In genomic region chr11:77763673-77764340, GRCm38 (mm10) we compare ENCODE assay signal across 8 mouse cellular contexts. TPM values are rescaled to one million over a fixed set of nuclear protein-coding genes. Genes with fewer than 3 reads are reported as not detected.
DNase-seq lines count a peak whose midpoint lies in the region; ATAC-seq and TF ChIP-seq lines count a peak whose summit lies in the region.

No protein-coding gene starts in this region.

- DNase-seq in layer of hippocampus, adult 2 months (ENCODE audit: low spot score in 2 of 2) = no peak
- no peak for DNase-seq in layer of hippocampus, adult 9-11 months
- peak; percentile 70 for DNase-seq in hindbrain, postnatal 0 days (ENCODE audit: low spot score)
- DNase-seq in limb, embryonic 14.5 days (ENCODE audit: low spot score) = peak; percentile 42
- peak; percentile 81 for DNase-seq in midbrain, embryonic 14.5 days
- DNase-seq in stomach, postnatal 0 days (ENCODE audit: low spot score) = peak; percentile 90

- H3K4me1 ChIP-seq in brown adipose tissue, adult 24 weeks (ENCODE audit: control insufficient read depth, insufficient read depth, insufficient read length, low read length) = peaks cover 7% of the 10 kb centered on the region
- peaks cover 39% of the 10 kb centered on the region for H3K4me1 ChIP-seq in forebrain, embryonic 13.5 days
- peaks cover 20% of the 10 kb centered on the region for H3K4me1 ChIP-seq in hindbrain, postnatal 0 days (ENCODE audit: insufficient read depth, low read length)
- H3K4me1 ChIP-seq in limb, embryonic 14.5 days (ENCODE audit: control insufficient read depth, insufficient read depth, low read length) = peaks cover 33% of the 10 kb centered on the region
- peaks cover 36% of the 10 kb centered on the region for H3K4me1 ChIP-seq in midbrain, embryonic 14.5 days (ENCODE audit: control insufficient read depth, insufficient read depth, low read length)
- H3K4me1 ChIP-seq in stomach, postnatal 0 days (replicated peaks; ENCODE audit: control insufficient read depth, insufficient read depth) = peaks cover 8% of the 10 kb centered on the region

- H3K9me3 ChIP-seq in forebrain, embryonic 13.5 days (replicated peaks) = no peaks in the 10 kb centered on the region
- no peaks in the 10 kb centered on the region for H3K9me3 ChIP-seq in hindbrain, postnatal 0 days (ENCODE audit: low read length)
- H3K9me3 ChIP-seq in limb, embryonic 14.5 days (ENCODE audit: control insufficient read depth, low read length) = no peaks in the 10 kb centered on the region
- no peaks in the 10 kb centered on the region for H3K9me3 ChIP-seq in midbrain, embryonic 14.5 days (ENCODE audit: control insufficient read depth, low read length)
- no peaks in the 10 kb centered on the region for H3K9me3 ChIP-seq in stomach, postnatal 0 days (ENCODE audit: control insufficient read depth, low read length)

- ATAC-seq in forebrain, embryonic 13.5 days = peak; percentile 75
- ATAC-seq in hindbrain, postnatal 0 days = peak; percentile 56
- peak; percentile 62 for ATAC-seq in limb, embryonic 14.5 days (ENCODE audit: low FRiP score, low read depth)
- peak; percentile 71 for ATAC-seq in midbrain, embryonic 14.5 days (ENCODE audit: low FRiP score, low TSS enrichment)
- peak; percentile 65 for ATAC-seq in stomach, postnatal 0 days (ENCODE audit: low FRiP score, low TSS enrichment)

- peak overlapping the region; percentile 99 for H3K27ac ChIP-seq in layer of hippocampus, adult 2 months
- H3K27ac ChIP-seq in brown adipose tissue, adult 24 weeks (replicated peaks; ENCODE audit: low read depth, low read length) = peak overlapping the region; percentile 77
- peak overlapping the region; percentile 97 for H3K27ac ChIP-seq in forebrain, embryonic 13.5 days
- peak overlapping the region; percentile 91 for H3K27ac ChIP-seq in hindbrain, postnatal 0 days
- peak overlapping the region; percentile 82 for H3K27ac ChIP-seq in limb, embryonic 14.5 days (replicated peaks; ENCODE audit: low read depth, low read length)
- H3K27ac ChIP-seq in midbrain, embryonic 14.5 days (replicated peaks; ENCODE audit: low read depth, low read length) = peak overlapping the region; percentile 97
- H3K27ac ChIP-seq in stomach, postnatal 0 days (replicated peaks) = peak overlapping the region; percentile 94

- peak overlapping the region; percentile 92 for H3K4me3 ChIP-seq in layer of hippocampus, adult 2 months
- peak overlapping the region; percentile 88 for H3K4me3 ChIP-seq in brown adipose tissue, adult 24 weeks (ENCODE audit: insufficient read depth, low read depth, low read length)
- peak overlapping the region; percentile 95 for H3K4me3 ChIP-seq in forebrain, embryonic 13.5 days
- peak overlapping the region; percentile 96 for H3K4me3 ChIP-seq in hindbrain, postnatal 0 days (ENCODE audit: low read length)
- peak overlapping the region; percentile 86 for H3K4me3 ChIP-seq in limb, embryonic 14.5 days (replicated peaks; ENCODE audit: low read length)
- H3K4me3 ChIP-seq in midbrain, embryonic 14.5 days (replicated peaks; ENCODE audit: low read depth, low read length) = peak overlapping the region; percentile 98
- peak overlapping the region; percentile 91 for H3K4me3 ChIP-seq in stomach, postnatal 0 days (ENCODE audit: low read depth, low read length)

- no peak for TF ChIP-seq EP300 in stomach, postnatal 0 days (optimal IDR thresholded peaks at IDR 0.05)

- H3K27me3 ChIP-seq in forebrain, embryonic 13.5 days = 0 out of 2 replicates have a peak, but pooled peaks cover 7% of the 10 kb centered on the region
- no peaks in the 10 kb centered on the region for H3K27me3 ChIP-seq in hindbrain, postnatal 0 days (ENCODE audit: insufficient read depth, low read length)
- H3K27me3 ChIP-seq in limb, embryonic 14.5 days (ENCODE audit: control insufficient read depth, insufficient read depth, low read length) = no peaks in the 10 kb centered on the region
- no peaks in the 10 kb centered on the region for H3K27me3 ChIP-seq in midbrain, embryonic 14.5 days (ENCODE audit: control insufficient read depth, insufficient read depth, low read length)
- H3K27me3 ChIP-seq in stomach, postnatal 0 days (ENCODE audit: control insufficient read depth, insufficient read depth, low read length) = no peaks in the 10 kb centered on the region

- H3K36me3 ChIP-seq in forebrain, embryonic 13.5 days (ENCODE audit: poor library complexity, severe bottlenecking) = no peaks in the 10 kb centered on the region
- no peaks in the 10 kb centered on the region for H3K36me3 ChIP-seq in hindbrain, postnatal 0 days (ENCODE audit: insufficient read depth, low read length)
- H3K36me3 ChIP-seq in limb, embryonic 14.5 days (ENCODE audit: control insufficient read depth, insufficient read depth, low read length) = no peaks in the 10 kb centered on the region
- H3K36me3 ChIP-seq in midbrain, embryonic 14.5 days (ENCODE audit: control insufficient read depth, insufficient read depth, low read length) = no peaks in the 10 kb centered on the region
- H3K36me3 ChIP-seq in stomach, postnatal 0 days (ENCODE audit: control insufficient read depth, insufficient read depth, low read length) = no peaks in the 10 kb centered on the region

- WGBS in forebrain, embryonic 13.5 days = 3% methylated on average over 26 of the region's 26 CpGs
- WGBS in hindbrain, postnatal 0 days = 4% methylated on average over 26 of the region's 26 CpGs
- 4% methylated on average over 26 of the region's 26 CpGs for WGBS in limb, embryonic 14.5 days
- 2% methylated on average over 26 of the region's 26 CpGs for WGBS in midbrain, embryonic 14.5 days
- 6% methylated on average over 25 of the region's 26 CpGs for WGBS in stomach, postnatal 0 days

- no peak for TF ChIP-seq CTCF in layer of hippocampus, adult 2 months (conservative IDR thresholded peaks at IDR 0.05)
- no peak for TF ChIP-seq CTCF in hindbrain, postnatal 0 days (IDR thresholded peaks at IDR 0.05; ENCODE audit: low read depth)
- TF ChIP-seq CTCF in stomach, postnatal 0 days (IDR thresholded peaks at IDR 0.05; ENCODE audit: low read depth) = no peak

- H3K4me2 ChIP-seq in forebrain, embryonic 13.5 days = peak overlapping the region; percentile 96
- H3K4me2 ChIP-seq in hindbrain, postnatal 0 days (ENCODE audit: low read depth, low read length) = peak overlapping the region; percentile 92
- H3K4me2 ChIP-seq in limb, embryonic 14.5 days (replicated peaks; ENCODE audit: low read depth, low read length, severe bottlenecking) = peak overlapping the region; percentile 89
- H3K4me2 ChIP-seq in midbrain, embryonic 14.5 days (ENCODE audit: low read length) = peak overlapping the region; percentile 93
- peak overlapping the region; percentile 93 for H3K4me2 ChIP-seq in stomach, postnatal 0 days (replicated peaks; ENCODE audit: low read depth)

- TF ChIP-seq POLR2A in limb, embryonic 14.5 days (IDR thresholded peaks at IDR 0.05; ENCODE audit: borderline replicate concordance, extremely low read depth, insufficient read depth, insufficient read length) = no peak

- H3K9ac ChIP-seq in forebrain, embryonic 13.5 days = peak overlapping the region; percentile 97
- peak overlapping the region; percentile 97 for H3K9ac ChIP-seq in hindbrain, postnatal 0 days (replicated peaks; ENCODE audit: low read length)
- peak overlapping the region; percentile 91 for H3K9ac ChIP-seq in limb, embryonic 14.5 days (ENCODE audit: low read depth, low read length, severe bottlenecking)
- H3K9ac ChIP-seq in midbrain, embryonic 14.5 days (replicated peaks; ENCODE audit: low read length) = peak overlapping the region; percentile 99
- H3K9ac ChIP-seq in stomach, postnatal 0 days (ENCODE audit: low read length) = peak overlapping the region; percentile 90

RNA-seq across cellular contexts. Expression of gene Myo18a, which starts 0.8 kb away (rescaled TPM):
- total RNA-seq in layer of hippocampus, adult 2 months (2021) = 100 to 1,000 TPM; 137 to 156 TPM
- 17.4 and 18.2 TPM in 2 replicates for polyA plus RNA-seq in brown adipose tissue, adult 24 weeks (2012; ENCODE audit: insufficient read depth, insufficient read length, missing spikeins)
- polyA plus RNA-seq in forebrain, embryonic 13.5 days (2015; fragmentation: Nextera tagmentation; extraction: Ambion mirVana) = 38.2 and 48.1 TPM in 2 replicates
- total RNA-seq in hindbrain, postnatal 0 days (2014; rRNA removed) = 64.6 and 68.8 TPM in 2 replicates
- polyA plus RNA-seq in hindbrain, postnatal 0 days (2015; fragmentation: Nextera tagmentation; extraction: Ambion mirVana) = 28.2 and 29.8 TPM in 2 replicates
- polyA plus RNA-seq in limb, embryonic 14.5 days (2012; rRNA removed) = 42.9 and 47.0 TPM in 2 replicates
- polyA plus RNA-seq in limb, embryonic 14.5 days (2014; fragmentation: Nextera tagmentation; extraction: Ambion mirVana) = 43.5 and 45.3 TPM in 2 replicates
- polyA plus RNA-seq in midbrain, embryonic 14.5 days (2014; fragmentation: Nextera tagmentation; extraction: Ambion mirVana) = 42.3 and 49.7 TPM in 2 replicates
- polyA plus RNA-seq in stomach, postnatal 0 days (2015; fragmentation: Nextera tagmentation; extraction: Ambion mirVana) = 34.3 and 38.7 TPM in 2 replicates

RNA-seq across cellular contexts. Expression of gene Gm10277, which starts 23.7 kb away (rescaled TPM):
- not detected for total RNA-seq in layer of hippocampus, adult 2 months (2021)
- not detected in 2 replicates for polyA plus RNA-seq in brown adipose tissue, adult 24 weeks (2012; ENCODE audit: insufficient read depth, insufficient read length, missing spikeins)
- polyA plus RNA-seq in forebrain, embryonic 13.5 days (2015; fragmentation: Nextera tagmentation; extraction: Ambion mirVana) = 2.9 and 3.2 TPM in 2 replicates
- not detected in 2 replicates for total RNA-seq in hindbrain, postnatal 0 days (2014; rRNA removed)
- polyA plus RNA-seq in hindbrain, postnatal 0 days (2015; fragmentation: Nextera tagmentation; extraction: Ambion mirVana) = 0.69 and 0.91 TPM in 2 replicates
- not detected in 2 replicates for polyA plus RNA-seq in limb, embryonic 14.5 days (2012; rRNA removed)
- polyA plus RNA-seq in limb, embryonic 14.5 days (2014; fragmentation: Nextera tagmentation; extraction: Ambion mirVana) = 0.75 and 0.89 TPM in 2 replicates
- polyA plus RNA-seq in midbrain, embryonic 14.5 days (2014; fragmentation: Nextera tagmentation; extraction: Ambion mirVana) = 1.0 and 1.6 TPM in 2 replicates
- polyA plus RNA-seq in stomach, postnatal 0 days (2015; fragmentation: Nextera tagmentation; extraction: Ambion mirVana) = 0.40 TPM in 2 replicates

RNA-seq across cellular contexts. Expression of gene Cryba1, which starts 38.7 kb away (rescaled TPM):
- total RNA-seq in layer of hippocampus, adult 2 months (2021) = not detected
- polyA plus RNA-seq in brown adipose tissue, adult 24 weeks (2012; ENCODE audit: insufficient read depth, insufficient read length, missing spikeins) = not detected in 2 replicates
- 0.76 and 1.7 TPM in 2 replicates for polyA plus RNA-seq in forebrain, embryonic 13.5 days (2015; fragmentation: Nextera tagmentation; extraction: Ambion mirVana)
- 1.5 TPM in 1 of 2 replicates, not detected in the other for total RNA-seq in hindbrain, postnatal 0 days (2014; rRNA removed)
- polyA plus RNA-seq in hindbrain, postnatal 0 days (2015; fragmentation: Nextera tagmentation; extraction: Ambion mirVana) = 0.49 and 0.51 TPM in 2 replicates
- not detected in 2 replicates for polyA plus RNA-seq in limb, embryonic 14.5 days (2012; rRNA removed)
- not detected in 2 replicates for polyA plus RNA-seq in limb, embryonic 14.5 days (2014; fragmentation: Nextera tagmentation; extraction: Ambion mirVana)
- 0.41 and 0.69 TPM in 2 replicates for polyA plus RNA-seq in midbrain, embryonic 14.5 days (2014; fragmentation: Nextera tagmentation; extraction: Ambion mirVana)
- not detected in 2 replicates for polyA plus RNA-seq in stomach, postnatal 0 days (2015; fragmentation: Nextera tagmentation; extraction: Ambion mirVana)

Comparison
In these comparisons a context has a peak if more than half of its experiments do, and no peak if none do; other contexts are left out.
1. DNase-seq: peak in hindbrain, postnatal 0 days (single experiment), limb, embryonic 14.5 days (single experiment), midbrain, embryonic 14.5 days (single experiment) and stomach, postnatal 0 days (single experiment); none in layer of hippocampus, adult 2 months (0 of 2) and layer of hippocampus, adult 9-11 months (single experiment).
2. Peak in every context shown above with its lines, with median percentiles within 50 percentile points of each other: H3K27ac ChIP-seq, H3K4me3 ChIP-seq, ATAC-seq, H3K4me2 ChIP-seq and H3K9ac ChIP-seq.